Mouse (Mus musculus) c-Kit-positive CD71-positive TER-119-positive erythroid progenitor cells, embryonic 14.5 days (primary cell): ENCODE results near the gene Itgav.

ENCODE experiments used
- DNase-seq: peaks from one replicate; pipeline ENCODE4 v3.0.0-alpha.2; 2013; ENCODE audit warnings: low spot score

Gene Itgav

GRCm38 (mm10) chr2:83816147-83816546, 92.0 kb downstream of the Itgav start:
- DNase-seq, result no peak

GRCm38 (mm10) chr2:83825161-83825560, 101.0 kb downstream of the Itgav start:
- no peak for DNase-seq

- no peak for DNase-seq
Observed at GRCm38 (mm10) chr2:83828895-83829539, 104.8 kb downstream of the Itgav start.

- no peak for DNase-seq
Observed at GRCm38 (mm10) chr2:83832903-83833302, 108.7 kb downstream of the Itgav start.

GRCm38 (mm10) chr2:83835313-83836070, 111.3 kb downstream of the Itgav start:
- DNase-seq, result no peak

GRCm38 (mm10) chr2:83848495-83848894, 124.3 kb downstream of the Itgav start:
- DNase-seq, result no peak

GRCm38 (mm10) chr2:83853423-83853822, 129.2 kb downstream of the Itgav start:
- DNase-seq, result no peak

GRCm38 (mm10) chr2:83856236-83856635, 132.0 kb downstream of the Itgav start:
- no peak for DNase-seq
